Mouse (Mus musculus): Measurements from ENCODE around the gene Nr2e3.

- TF ChIP-seq POLR2A (IDR thresholded peaks at IDR 0.05; ENCODE audit: borderline replicate concordance, control insufficient read depth, low read depth, low read length) (no peak), CTCF (IDR thresholded peaks at IDR 0.05; ENCODE audit: control insufficient read depth, insufficient read depth, low read length) (no peak)
Observed at GRCm38 (mm10) chr9:59930248-59930647, 30.2 kb downstream of the Nr2e3 start.
